Mouse (Mus musculus) urinary bladder, postnatal 25 days (tissue): Measurements from ENCODE around the gene Aip.

Source experiments
- DNase-seq: peaks from one replicate; pipeline ENCODE4 v3.0.0; 2022; ENCODE audit warnings: low spot score

The Aip gene

GRCm38 (mm10) chr19:4125741-4126696 lies at the start of gene Aip:
TSS of gene Aip (minus strand) at chr19:4125858.
- peak; percentile 96 for DNase-seq

- no peak for DNase-seq
Measured at GRCm38 (mm10) chr19:4172925-4173324, 47.3 kb upstream of the Aip start.

GRCm38 (mm10) chr19:4171393-4172290 lies 46.0 kb upstream of the Aip start:
- DNase-seq, result no peak

- no peak for DNase-seq
Measured at GRCm38 (mm10) chr19:4170723-4171392, 45.2 kb upstream of the Aip start.

- no peak for DNase-seq
Measured at GRCm38 (mm10) chr19:4169810-4170209, 44.2 kb upstream of the Aip start.

GRCm38 (mm10) chr19:4169378-4169784 lies 43.7 kb upstream of the Aip start:
- DNase-seq, result peak; percentile 98

GRCm38 (mm10) chr19:4166678-4167476 lies 41.2 kb upstream of the Aip start:
- no peak for DNase-seq

- DNase-seq, result no peak
Measured at GRCm38 (mm10) chr19:4164721-4165120, 39.1 kb upstream of the Aip start.

GRCm38 (mm10) chr19:4164100-4164499 lies 38.4 kb upstream of the Aip start:
- no peak for DNase-seq

- DNase-seq, result no peak
Measured at GRCm38 (mm10) chr19:4163543-4163887, 37.9 kb upstream of the Aip start.

GRCm38 (mm10) chr19:4162646-4163542 lies 37.2 kb upstream of the Aip start, which contains the start of gene Rps6kb2:
TSS of gene Rps6kb2 (minus strand) at chr19:4163354.
- DNase-seq, result peak; percentile 95

- no peak for DNase-seq
Measured at GRCm38 (mm10) chr19:4159049-4159448, 33.4 kb upstream of the Aip start.

GRCm38 (mm10) chr19:4156771-4157170 lies 31.1 kb upstream of the Aip start:
- DNase-seq, result no peak

GRCm38 (mm10) chr19:4156073-4156579 lies 30.5 kb upstream of the Aip start:
- no peak for DNase-seq

GRCm38 (mm10) chr19:4155223-4156072 lies 29.8 kb upstream of the Aip start:
- no peak for DNase-seq

GRCm38 (mm10) chr19:4154437-4155222 lies 29.0 kb upstream of the Aip start:
- no peak for DNase-seq

GRCm38 (mm10) chr19:4153232-4153654 lies 27.6 kb upstream of the Aip start, which contains the start of gene Ptprcap:
TSS of gene Ptprcap (plus strand) at chr19:4153604.
- no peak for DNase-seq
